Mouse (Mus musculus): ENCODE results near the gene Trim2. TPM values are rescaled to one million over a fixed set of nuclear protein-coding genes. Genes with fewer than 3 reads are reported as not detected.

Gene Trim2
- total RNA-seq, 2 experiments from 2014 or later: 190 to 200 TPM

DNA sequence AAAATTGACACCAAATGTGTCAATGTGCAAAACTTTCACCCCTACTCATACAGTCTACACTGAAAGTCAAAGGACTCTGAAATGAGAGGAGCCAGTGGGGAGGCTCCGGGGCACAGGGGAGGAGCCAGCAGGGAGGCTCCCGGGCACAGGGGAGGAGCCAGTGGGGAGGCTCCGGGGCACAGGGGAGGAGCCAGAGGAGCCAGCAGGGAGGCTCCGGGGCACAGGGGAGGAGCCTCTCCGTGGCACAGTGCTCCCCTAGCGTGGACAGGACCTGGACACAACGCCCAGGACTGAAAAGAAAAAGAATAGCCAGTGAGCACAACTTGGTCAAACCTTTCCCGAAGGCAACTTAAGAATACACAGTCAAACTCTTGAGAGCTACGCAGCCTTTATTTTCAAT, 171.3 kb downstream of the Trim2 start:
- no peak for DNase-seq (ENCODE audit: low spot score in 2 of 2)
- intact Hi-C loops (cut with DNase I): no loop called here

- intact Hi-C loops (cut with DNase I): no loop called here
- DNase-seq (ENCODE audit: low spot score in 2 of 2): no peak
Measured at GRCm38 (mm10) chr3:84131369-84131768, 175.3 kb downstream of the Trim2 start.

GRCm38 (mm10) chr3:84130776-84131175, 175.9 kb downstream of the Trim2 start:
- intact Hi-C loops (cut with DNase I): no loop called here

GRCm38 (mm10) chr3:84128871-84129870, 177.5 kb downstream of the Trim2 start:
- DNase-seq (ENCODE audit: low spot score in 2 of 2): no peak

More at GRCm38 (mm10) chr3:84130776-84131175, 175.9 kb downstream of the Trim2 start:
- no peak for DNase-seq (ENCODE audit: low spot score in 2 of 2)

GRCm38 (mm10) chr3:84127431-84127830, 179.2 kb downstream of the Trim2 start:
- DNase-seq (ENCODE audit: low spot score in 2 of 2): peak; percentile 13 to 28
- intact Hi-C loops (cut with DNase I): no loop called here

More at GRCm38 (mm10) chr3:84128871-84129870, 177.5 kb downstream of the Trim2 start:
- intact Hi-C loops (cut with DNase I): no loop called here

- intact Hi-C loops (cut with DNase I): no loop called here
- DNase-seq (ENCODE audit: low spot score in 2 of 2): no peak
Measured at GRCm38 (mm10) chr3:84126721-84127120, 180.0 kb downstream of the Trim2 start.

- no peak for DNase-seq (ENCODE audit: low spot score in 2 of 2)
- intact Hi-C loops (cut with DNase I): no loop called here
Measured at GRCm38 (mm10) chr3:84125704-84126289, 180.9 kb downstream of the Trim2 start.

GRCm38 (mm10) chr3:84123461-84123860, 183.2 kb downstream of the Trim2 start:
- no peak for DNase-seq (ENCODE audit: low spot score in 2 of 2)
- intact Hi-C loops (cut with DNase I): loop anchor here (5.0 kb wide), 1 partner anchor 176 kb away; no protein-coding TSS in a partner anchor

DNA sequence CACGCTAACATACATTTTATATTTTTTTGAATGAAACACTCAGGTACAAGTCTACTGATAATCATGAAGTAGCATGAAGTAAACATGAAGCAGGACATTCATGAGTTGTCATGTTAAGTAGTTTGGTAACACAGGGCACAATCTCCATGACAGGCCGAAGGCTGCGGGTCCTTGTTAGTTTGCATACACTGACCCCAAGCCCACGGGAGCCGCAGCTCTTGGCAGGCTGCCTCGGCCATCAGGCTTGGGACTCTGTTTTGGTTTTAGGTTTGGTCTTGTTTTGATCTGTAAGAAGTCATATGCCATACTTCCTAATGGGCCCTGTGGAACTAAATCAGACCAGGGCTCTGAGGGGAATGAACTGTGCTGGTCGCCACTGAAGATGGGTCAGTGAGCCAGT, 188.0 kb downstream of the Trim2 start:
- intact Hi-C loops (cut with DNase I): no loop called here
- no peak for DNase-seq (ENCODE audit: low spot score in 2 of 2)

GRCm38 (mm10) chr3:84118178-84118577, 188.5 kb downstream of the Trim2 start:
- intact Hi-C loops (cut with DNase I): no loop called here
- no peak for DNase-seq (ENCODE audit: low spot score in 2 of 2)

Other genes starting within 250 kb of the Trim2 start
- gene Mnd1, start 151.1 kb downstream of the Trim2 start, total RNA-seq (2021): 1 to 10 TPM; 2.5 to 2.8 TPM
- under 1 TPM in 1 of 2 experiments, not detected in 1; 0.35 TPM for gene Gm6525, start 132.8 kb downstream of the Trim2 start, total RNA-seq (2021)
- 1 to 10 TPM; 2.2 to 2.4 TPM for gene Fhdc1, start 173.6 kb upstream of the Trim2 start, total RNA-seq (2021)

Data from left cerebral cortex, postnatal 14 days (tissue).